Mouse (Mus musculus) E14TG2a.4 (cell line): Measurements from ENCODE around the gene Efnb3.

ENCODE experiments used
- CTCF ChIP-seq: conservative IDR thresholded peaks from 2 replicates; pipeline ENCODE4 v1.5.1; 2014; ENCODE audit warnings: low read length
- NANOG ChIP-seq: IDR thresholded peaks from 2 replicates; pipeline ENCODE4 v1.6.1; 2014; ENCODE audit warnings: borderline replicate concordance, low read length, mixed read lengths
- POU5F1 ChIP-seq: IDR thresholded peaks from 2 replicates; pipeline ENCODE4 v1.6.1; 2014; ENCODE audit warnings: low read length, borderline replicate concordance

DNA sequence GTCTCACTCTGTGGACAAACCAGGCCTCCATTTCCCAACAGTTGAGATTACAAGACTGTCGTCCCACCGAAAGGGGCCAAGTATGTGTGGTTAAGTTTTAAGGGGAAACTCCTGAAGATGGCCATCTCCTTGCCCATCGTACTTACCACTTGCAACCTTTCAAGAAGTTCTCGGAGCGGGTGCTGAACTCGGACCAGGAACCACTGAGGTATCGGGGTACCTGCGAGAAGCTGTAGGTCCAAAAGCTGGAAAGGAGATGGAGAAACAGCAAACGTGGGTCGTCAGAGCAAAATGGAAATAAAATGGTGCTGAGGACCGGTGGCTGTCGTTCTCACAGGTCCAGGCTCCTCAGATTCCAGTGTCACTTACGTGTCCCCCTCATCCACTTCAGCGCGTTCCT, 18.3 kb upstream of the Efnb3 start:
- TF ChIP-seq CTCF (no peak), NANOG (no peak), POU5F1 (no peak)
